Mouse (Mus musculus) spleen, embryonic (tissue): ENCODE data around the gene Gpx2.

Experiments used
- CTCF ChIA-PET: fragments of 350-600 bp; sonication (Branson Sonifier 250); formaldehyde crosslinking; loops from one replicate; lab custom pipeline; 2022; lab: Charles Lee

Gene Gpx2

GRCm38 (mm10) chr12:76765354-76765851 is 30.0 kb downstream of the Gpx2 start, which contains the start of the genes Churc1 and Fntb:
Gene Churc1 (plus strand): TSS chr12:76765538.
Gene Fntb (plus strand): TSS chr12:76765589.
- CTCF ChIA-PET = no interaction called here

GRCm38 (mm10) chr12:76752652-76753318 is 42.6 kb downstream of the Gpx2 start:
- CTCF ChIA-PET = interaction anchor here (0.6 to 0.7 kb wide), 3 partner anchors 30 to 104 kb away, joined by 3 to 18 read pairs (median 8); no protein-coding TSS in a partner anchor

GRCm38 (mm10) chr12:76750866-76751459 is 44.4 kb downstream of the Gpx2 start:
- CTCF ChIA-PET = no interaction called here
